Mouse (Mus musculus) brain, embryonic 14.5 days (tissue): ENCODE results near the gene Sbf2.

ENCODE experiments used
- CTCF ChIP-seq: fragments of 200-500 bp; IDR thresholded peaks from 2 replicates; pipeline ENCODE4 v1.5.1; 2012; ENCODE audit warnings: inconsistent platforms, mild to moderate bottlenecking, moderate library complexity, borderline replicate concordance; ENCODE audit not compliant: insufficient read depth, insufficient read length; ENCODE audit errors: extremely low read depth
- POLR2A ChIP-seq: fragments of 200-500 bp; IDR thresholded peaks from 2 replicates; pipeline ENCODE4 v1.6.1; 2012; ENCODE audit warnings: mild to moderate bottlenecking, inconsistent platforms, borderline replicate concordance; ENCODE audit not compliant: poor library complexity, insufficient read depth, insufficient read length, severe bottlenecking; ENCODE audit errors: extremely low read depth

- TF ChIP-seq POLR2A (no peak), CTCF (no peak)
Observed at GRCm38 (mm10) chr7:110277734-110278245, 336.9 kb downstream of the Sbf2 start.
